Mouse (Mus musculus): ENCODE results near the gene Cdh5. TPM values are rescaled to one million over a fixed set of nuclear protein-coding genes. Genes with fewer than 3 reads are reported as not detected.

Gene Cdh5
- polyA plus RNA-seq, 1 experiment from 2014 or later = 10.0 TPM

DNA sequence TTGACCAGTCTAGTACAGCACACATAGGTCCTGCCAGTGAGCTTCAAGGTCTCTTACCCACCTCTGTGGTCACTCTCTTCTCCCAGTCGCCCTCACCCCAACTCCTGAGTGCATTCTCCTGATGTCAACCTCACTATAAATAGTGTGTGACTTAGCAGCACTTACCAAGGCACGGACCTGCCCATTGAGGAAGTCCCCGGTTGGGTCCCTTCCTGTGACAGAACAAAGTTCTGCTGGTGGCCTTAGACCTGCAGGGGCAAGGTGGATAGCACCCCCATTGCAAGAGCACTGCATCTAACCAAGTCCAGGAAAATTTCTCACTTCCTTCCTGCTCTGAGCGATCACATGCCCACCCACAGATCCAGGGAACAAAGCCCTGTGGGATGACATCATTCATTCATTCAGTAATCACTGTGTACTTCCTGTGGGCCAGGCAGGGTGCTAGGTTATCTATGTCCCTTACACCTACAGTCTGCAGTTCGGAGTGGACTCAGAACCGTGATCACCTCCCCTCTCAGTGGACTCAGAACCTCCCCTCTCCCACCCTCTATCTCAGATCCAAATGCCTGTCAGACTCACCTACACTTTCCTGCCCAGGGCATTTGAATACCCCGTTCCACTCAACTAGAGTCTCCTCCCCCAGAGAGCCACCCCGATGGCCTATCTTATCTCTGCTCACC lies 74.6 kb downstream of the Cdh5 start:
- H3K4me2 ChIP-seq (ENCODE audit: low read depth, low read length) = no peak overlapping the region
- H3K27ac ChIP-seq (ENCODE audit: low read depth) = no peak overlapping the region
- H3K4me3 ChIP-seq (ENCODE audit: low read depth, low read length) = no peak overlapping the region
- WGBS (ENCODE audit: insufficient replicate concordance) = 41% methylated on average over 8 of the region's 8 CpGs
- H3K4me1 ChIP-seq (ENCODE audit: insufficient read depth) = peaks cover 2% of the 10 kb centered on the region; the same call in 1 of the 2 replicates
- H3K9ac ChIP-seq (replicated peaks) = no peak overlapping the region
- no peaks in the 10 kb centered on the region for H3K9me3 ChIP-seq (ENCODE audit: low read length)
- peaks cover 27% of the 10 kb centered on the region for H3K27me3 ChIP-seq (ENCODE audit: insufficient read depth, low read length)
- DNase-seq (no peak), ATAC-seq (no peak)
- TF ChIP-seq EP300 (IDR thresholded peaks at IDR 0.05; ENCODE audit: low read depth) (no peak), CTCF (IDR thresholded peaks at IDR 0.05; ENCODE audit: low read depth) (no peak)
- H3K36me3 ChIP-seq (replicated peaks; ENCODE audit: insufficient read depth, low read length) = no peaks in the 10 kb centered on the region

DNA sequence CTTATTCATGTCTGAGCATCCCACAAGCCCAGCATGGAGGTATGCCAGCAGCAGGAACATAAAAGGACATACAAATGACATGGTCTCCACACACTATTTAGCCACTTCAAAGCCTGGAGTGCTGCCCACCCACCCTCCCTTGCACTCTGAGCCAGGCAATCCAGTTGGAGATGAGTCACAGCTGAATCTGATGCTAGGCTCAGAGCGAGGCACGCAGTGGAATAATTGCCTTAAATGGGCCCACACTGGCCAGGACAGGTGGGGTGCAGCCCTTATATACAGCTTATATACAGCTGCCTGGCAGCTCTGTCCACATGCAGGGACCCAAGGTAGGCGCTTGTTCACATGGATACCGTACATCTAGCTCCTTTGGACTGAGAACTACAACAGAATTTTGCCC lies 75.6 kb downstream of the Cdh5 start:
- Histone ChIP-seq H3K9me3 (ENCODE audit: low read length) (no peaks in the 10 kb centered on the region), H3K27me3 (ENCODE audit: insufficient read depth, low read length) (peaks cover 16% of the 10 kb centered on the region), H3K9ac (replicated peaks) (no peak overlapping the region), H3K27ac (ENCODE audit: low read depth) (no peak overlapping the region), H3K4me1 (ENCODE audit: insufficient read depth) (no peaks in the 10 kb centered on the region), H3K4me2 (ENCODE audit: low read depth, low read length) (no peak overlapping the region), H3K36me3 (replicated peaks; ENCODE audit: insufficient read depth, low read length) (no peaks in the 10 kb centered on the region), H3K4me3 (ENCODE audit: low read depth, low read length) (no peak overlapping the region)
- DNase-seq (no peak), ATAC-seq (no peak)
- 75% methylated on average over 4 of the region's 4 CpGs for WGBS (ENCODE audit: insufficient replicate concordance)
- TF ChIP-seq EP300 (IDR thresholded peaks at IDR 0.05; ENCODE audit: low read depth) = no peak
- TF ChIP-seq CTCF (IDR thresholded peaks at IDR 0.05; ENCODE audit: low read depth) = no peak

DNA sequence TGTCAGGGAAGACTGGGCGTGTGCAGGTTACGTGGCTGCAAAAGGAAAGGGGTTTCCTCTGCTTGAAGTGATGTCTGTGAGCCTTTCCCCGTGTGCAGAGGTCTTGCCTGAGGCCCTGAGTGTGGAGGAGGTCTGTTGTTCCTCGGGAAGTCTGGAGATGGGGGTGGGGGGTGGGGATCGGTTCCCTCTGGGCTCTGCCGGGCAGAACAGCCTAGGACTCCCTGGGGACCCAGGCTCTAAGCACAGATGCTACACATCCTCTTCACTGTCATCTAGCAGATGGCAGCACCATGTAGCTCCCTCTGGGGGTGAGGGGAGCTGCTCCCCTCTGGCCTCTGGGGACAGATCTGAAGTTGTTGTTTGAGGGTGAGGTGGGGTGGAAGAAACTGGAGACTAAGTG lies 83.5 kb downstream of the Cdh5 start:
- peak; percentile 38 for TF ChIP-seq CTCF (IDR thresholded peaks at IDR 0.05; ENCODE audit: low read depth)
- no peak for TF ChIP-seq EP300 (IDR thresholded peaks at IDR 0.05; ENCODE audit: low read depth)
- DNase-seq (peak; percentile 34), ATAC-seq (peak; percentile 62)
- H3K36me3 ChIP-seq (replicated peaks; ENCODE audit: insufficient read depth, low read length) = no peaks in the 10 kb centered on the region
- H3K9ac ChIP-seq (replicated peaks) = no peak overlapping the region
- no peaks in the 10 kb centered on the region for H3K4me1 ChIP-seq (ENCODE audit: insufficient read depth)
- H3K4me3 ChIP-seq (ENCODE audit: low read depth, low read length) = no peak overlapping the region
- WGBS (ENCODE audit: insufficient replicate concordance) = 33% methylated on average over 6 of the region's 6 CpGs
- H3K9me3 ChIP-seq (ENCODE audit: low read length) = no peaks in the 10 kb centered on the region
- no peak overlapping the region for H3K27ac ChIP-seq (ENCODE audit: low read depth)
- no peaks in the 10 kb centered on the region for H3K27me3 ChIP-seq (ENCODE audit: insufficient read depth, low read length)
- H3K4me2 ChIP-seq (ENCODE audit: low read depth, low read length) = no peak overlapping the region

DNA sequence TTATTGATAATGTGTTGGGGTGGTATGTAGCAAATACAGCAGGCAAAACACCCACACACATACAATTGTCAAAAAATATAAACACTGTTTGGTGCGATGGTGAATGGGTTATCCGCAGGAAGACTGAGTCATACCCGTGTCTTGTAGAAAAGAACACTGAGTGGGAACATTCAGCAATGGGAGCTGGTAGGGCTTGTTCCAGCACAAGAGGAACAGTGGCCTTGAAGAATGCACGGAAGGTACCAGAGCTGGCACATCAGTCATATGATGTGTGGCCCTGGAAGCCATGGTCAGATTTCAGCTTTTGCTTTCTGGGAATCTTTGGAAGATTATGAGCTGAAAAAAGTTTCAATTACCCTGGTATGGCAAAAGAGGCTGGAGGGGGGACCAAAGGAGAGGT lies 85.4 kb downstream of the Cdh5 start:
- no peak overlapping the region for H3K9ac ChIP-seq (replicated peaks)
- no peak overlapping the region for H3K4me2 ChIP-seq (ENCODE audit: low read depth, low read length)
- no peak for DNase-seq
- H3K36me3 ChIP-seq (replicated peaks; ENCODE audit: insufficient read depth, low read length) = no peaks in the 10 kb centered on the region
- no peak for ATAC-seq
- H3K27ac ChIP-seq (ENCODE audit: low read depth) = no peak overlapping the region
- no peaks in the 10 kb centered on the region for H3K9me3 ChIP-seq (ENCODE audit: low read length)
- TF ChIP-seq CTCF (IDR thresholded peaks at IDR 0.05; ENCODE audit: low read depth) (no peak), EP300 (IDR thresholded peaks at IDR 0.05; ENCODE audit: low read depth) (no peak)
- no peak overlapping the region for H3K4me3 ChIP-seq (ENCODE audit: low read depth, low read length)
- H3K4me1 ChIP-seq (ENCODE audit: insufficient read depth) = no peaks in the 10 kb centered on the region
- 76% methylated on average over 4 of the region's 4 CpGs for WGBS (ENCODE audit: insufficient replicate concordance)
- no peaks in the 10 kb centered on the region for H3K27me3 ChIP-seq (ENCODE audit: insufficient read depth, low read length)

DNA sequence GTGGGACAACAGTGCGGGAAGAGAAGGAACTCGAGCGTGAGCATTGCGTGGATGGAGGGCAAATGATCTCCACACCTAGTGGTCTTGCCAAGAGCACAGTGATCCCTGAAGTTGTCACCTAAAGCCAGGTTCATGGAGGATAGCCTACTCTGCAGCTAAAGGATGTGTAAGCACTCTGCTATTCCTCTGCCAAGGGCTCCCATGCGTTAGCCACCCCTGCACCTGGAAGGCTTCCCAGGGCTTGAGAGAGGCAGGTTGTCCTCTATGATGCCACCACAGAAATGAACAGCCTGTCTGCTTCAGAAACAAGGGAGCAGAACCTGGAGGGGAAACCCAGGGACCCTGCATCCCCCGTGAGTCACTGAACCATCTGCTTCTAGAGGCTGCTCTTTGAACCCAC lies 86.2 kb downstream of the Cdh5 start:
- H3K9ac ChIP-seq (replicated peaks) = no peak overlapping the region
- H3K4me1 ChIP-seq (ENCODE audit: insufficient read depth) = no peaks in the 10 kb centered on the region
- 71% methylated on average over 6 of the region's 6 CpGs for WGBS (ENCODE audit: insufficient replicate concordance)
- TF ChIP-seq EP300 (IDR thresholded peaks at IDR 0.05; ENCODE audit: low read depth) (no peak), CTCF (IDR thresholded peaks at IDR 0.05; ENCODE audit: low read depth) (no peak)
- H3K27me3 ChIP-seq (ENCODE audit: insufficient read depth, low read length) = no peaks in the 10 kb centered on the region
- no peaks in the 10 kb centered on the region for H3K9me3 ChIP-seq (ENCODE audit: low read length)
- H3K4me2 ChIP-seq (ENCODE audit: low read depth, low read length) = no peak overlapping the region
- DNase-seq = no peak
- H3K36me3 ChIP-seq (replicated peaks; ENCODE audit: insufficient read depth, low read length) = no peaks in the 10 kb centered on the region
- no peak overlapping the region for H3K27ac ChIP-seq (ENCODE audit: low read depth)
- no peak for ATAC-seq
- H3K4me3 ChIP-seq (ENCODE audit: low read depth, low read length) = no peak overlapping the region

DNA sequence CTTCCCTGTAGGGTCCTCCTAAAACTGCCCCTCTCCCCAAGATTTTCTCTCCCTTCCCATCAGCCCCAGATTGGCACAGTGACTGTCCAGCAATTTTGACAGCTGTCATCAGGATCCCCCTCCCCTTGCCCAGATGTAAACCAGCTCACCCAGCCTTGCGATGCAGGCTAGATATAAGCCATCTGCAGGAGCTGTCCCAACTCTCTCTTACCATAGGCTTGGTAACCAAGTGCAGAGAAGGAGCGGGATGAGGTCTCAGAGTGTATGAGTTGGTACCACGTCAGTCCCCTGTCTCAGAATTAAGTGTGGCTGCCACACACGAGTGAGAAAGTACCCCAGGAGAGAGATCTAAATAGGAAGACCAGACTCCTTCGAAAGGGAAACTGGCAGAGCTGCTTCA lies 87.0 kb downstream of the Cdh5 start:
- Histone ChIP-seq H3K9me3 (ENCODE audit: low read length) (no peaks in the 10 kb centered on the region), H3K4me3 (ENCODE audit: low read depth, low read length) (no peak overlapping the region), H3K4me2 (ENCODE audit: low read depth, low read length) (no peak overlapping the region), H3K36me3 (replicated peaks; ENCODE audit: insufficient read depth, low read length) (no peaks in the 10 kb centered on the region), H3K4me1 (ENCODE audit: insufficient read depth) (no peaks in the 10 kb centered on the region), H3K9ac (replicated peaks) (no peak overlapping the region), H3K27me3 (ENCODE audit: insufficient read depth, low read length) (no peaks in the 10 kb centered on the region), H3K27ac (ENCODE audit: low read depth) (no peak overlapping the region)
- 59% methylated on average over 5 of the region's 5 CpGs for WGBS (ENCODE audit: insufficient replicate concordance)
- DNase-seq (no peak), ATAC-seq (no peak)
- TF ChIP-seq CTCF (IDR thresholded peaks at IDR 0.05; ENCODE audit: low read depth) (no peak), EP300 (IDR thresholded peaks at IDR 0.05; ENCODE audit: low read depth) (no peak)
